Mouse (Mus musculus): ENCODE results near the gene Smco3. TPM values are rescaled to one million over a fixed set of nuclear protein-coding genes. Genes with fewer than 3 reads are reported as not detected.

Smco3 gene
- polyA plus RNA-seq, 1 experiment: not detected

DNA sequence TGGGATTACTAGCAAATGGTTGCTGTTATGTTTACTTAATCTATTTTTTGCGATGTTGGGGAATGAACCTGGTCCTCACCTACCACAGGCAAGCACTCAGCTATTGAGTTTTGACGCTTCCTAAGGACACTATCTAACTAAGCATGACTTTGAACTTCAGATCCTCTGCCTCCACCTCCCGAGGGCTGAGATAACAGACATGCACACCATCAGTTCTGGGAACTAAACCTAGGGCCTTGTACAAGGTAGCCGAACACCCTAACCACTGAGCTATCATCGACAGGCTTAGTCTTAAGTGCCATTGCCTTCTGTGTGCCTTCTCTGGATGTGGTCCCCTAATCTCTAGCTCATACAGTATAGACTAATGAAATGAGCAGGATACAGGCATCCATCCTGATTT, 30.1 kb upstream of the Smco3 start:
- Histone ChIP-seq H3K4me3 (ENCODE audit: insufficient read depth, low read depth, low read length) (no peak overlapping the region), H3K4me1 (ENCODE audit: control insufficient read depth, insufficient read depth, low read length) (no peaks in the 10 kb centered on the region), H3K27ac (ENCODE audit: insufficient read depth, low read depth, low read length) (no peak overlapping the region)
- WGBS: 95% methylated on average over 5 of the region's 5 CpGs
- TF ChIP-seq CTCF (IDR thresholded peaks at IDR 0.05; ENCODE audit: insufficient read depth, low read depth, low read length): no peak
- TF ChIP-seq POLR2A (IDR thresholded peaks at IDR 0.05; ENCODE audit: insufficient read depth, low read depth, low read length): no peak

DNA sequence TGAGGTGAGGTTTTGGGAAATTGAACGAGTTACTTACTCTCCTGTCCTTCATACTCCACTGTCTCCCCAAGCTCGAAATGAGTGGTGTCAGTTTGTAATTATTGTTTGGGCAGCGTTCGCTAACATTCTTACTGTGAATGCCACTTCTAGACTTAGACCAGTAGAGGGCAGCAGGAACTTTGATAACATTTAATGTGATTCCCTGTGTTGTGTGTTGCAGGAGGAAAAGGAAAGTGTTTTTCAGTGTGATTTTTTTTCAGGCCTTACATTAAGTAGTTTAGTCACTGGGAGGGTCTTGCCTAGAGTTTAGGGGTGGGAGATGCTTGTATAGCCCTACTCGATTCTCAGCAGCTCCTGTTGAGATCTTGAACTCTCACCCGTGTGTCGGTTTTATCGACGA, 25.8 kb upstream of the Smco3 start:
- TF ChIP-seq POLR2A (IDR thresholded peaks at IDR 0.05; ENCODE audit: insufficient read depth, low read depth, low read length) (no peak), CTCF (IDR thresholded peaks at IDR 0.05; ENCODE audit: insufficient read depth, low read depth, low read length) (no peak)
- Histone ChIP-seq H3K4me1 (ENCODE audit: control insufficient read depth, insufficient read depth, low read length) (peaks cover 3% of the 10 kb centered on the region; the same call in 1 of the 2 replicates), H3K27ac (ENCODE audit: insufficient read depth, low read depth, low read length) (no peak overlapping the region), H3K4me3 (ENCODE audit: insufficient read depth, low read depth, low read length) (no peak overlapping the region)
- 38% methylated on average over 9 of the region's 9 CpGs for WGBS

DNA sequence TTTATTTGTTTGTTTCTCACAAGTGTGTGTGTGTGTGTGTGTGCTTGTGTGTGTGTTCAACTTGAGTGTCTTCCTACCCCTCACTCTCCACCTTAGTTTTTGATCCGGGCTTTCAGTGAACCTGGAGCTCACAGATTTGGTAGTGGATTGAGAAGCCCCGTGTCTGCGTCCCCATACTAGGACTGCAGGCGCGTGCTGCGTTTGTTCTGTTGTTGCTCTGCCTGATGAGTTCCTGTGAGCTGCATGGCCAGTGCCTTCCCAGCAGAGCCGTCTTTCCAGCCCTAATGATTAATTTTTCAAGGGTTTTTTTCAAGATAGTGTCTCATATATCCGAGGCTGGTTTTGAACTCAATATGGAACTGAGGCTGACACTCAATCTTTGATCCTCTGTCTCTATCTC, 23.2 kb upstream of the Smco3 start:
- Histone ChIP-seq H3K4me1 (ENCODE audit: control insufficient read depth, insufficient read depth, low read length) (peaks cover 3% of the 10 kb centered on the region; the same call in 1 of the 2 replicates), H3K4me3 (ENCODE audit: insufficient read depth, low read depth, low read length) (no peak overlapping the region), H3K27ac (ENCODE audit: insufficient read depth, low read depth, low read length) (no peak overlapping the region)
- WGBS: 90% methylated on average over 8 of the region's 8 CpGs
- no peak for TF ChIP-seq POLR2A (IDR thresholded peaks at IDR 0.05; ENCODE audit: insufficient read depth, low read depth, low read length)
- TF ChIP-seq CTCF (IDR thresholded peaks at IDR 0.05; ENCODE audit: insufficient read depth, low read depth, low read length): no peak

DNA sequence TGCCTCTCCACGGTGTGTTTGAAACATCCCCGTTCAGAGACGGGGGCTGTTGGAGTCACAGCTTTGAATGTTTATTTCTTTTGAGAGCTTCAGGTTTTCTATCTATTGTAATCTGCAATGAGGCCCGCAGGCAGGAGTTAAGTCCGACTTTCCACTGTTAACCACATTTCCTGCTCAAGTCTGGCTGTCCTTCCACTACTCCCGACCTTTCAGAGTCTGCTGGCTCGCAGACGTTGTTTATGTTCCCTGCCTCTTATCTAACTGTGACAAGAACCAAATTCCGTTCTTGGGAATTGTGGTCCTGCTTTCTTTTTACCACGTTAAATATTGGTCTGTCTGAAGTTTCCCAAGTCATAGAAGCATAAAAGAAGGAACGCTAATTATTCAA, 22.6 kb upstream of the Smco3 start:
- WGBS: 61% methylated on average over 11 of the region's 11 CpGs

DNA sequence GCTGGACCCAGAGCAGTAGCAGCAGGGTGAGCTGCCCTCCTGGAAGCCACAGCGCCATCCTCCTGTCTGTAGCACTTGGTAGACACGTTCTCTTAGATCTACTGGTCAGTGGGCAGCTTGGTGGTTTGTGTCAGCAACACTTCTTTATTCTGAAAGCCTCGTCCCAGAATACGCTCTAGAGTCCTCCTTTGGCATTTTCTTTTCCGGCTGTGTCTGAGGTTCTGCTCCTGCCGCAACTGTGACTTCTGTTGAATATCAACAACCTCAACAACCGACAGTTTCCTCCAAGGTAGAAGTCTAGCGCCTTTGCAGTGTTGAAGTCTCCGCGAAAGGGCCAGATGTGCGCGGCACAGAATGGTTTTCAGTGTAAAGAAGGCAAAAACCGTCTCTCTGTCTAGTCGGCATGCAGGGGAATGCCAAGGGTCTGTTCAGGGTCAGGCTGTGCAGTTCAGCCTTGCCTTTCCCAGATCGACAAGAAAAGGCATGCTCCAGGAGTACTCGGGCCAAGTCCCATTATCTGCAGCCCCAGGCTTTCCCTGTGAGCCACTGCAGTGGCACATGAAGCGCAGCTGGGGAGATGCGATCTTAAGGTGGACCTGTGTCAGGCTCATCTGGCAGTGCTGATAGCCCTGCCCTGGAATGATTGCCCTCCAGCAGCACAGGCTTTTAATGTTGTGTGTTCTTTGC, 22.1 kb upstream of the Smco3 start, which contains the start of gene Art4:
Gene Art4 (minus strand): TSS at position 548 of the 687 bp plus-strand sequence.
- WGBS: 79% methylated on average over 18 of the region's 18 CpGs
- H3K4me3 ChIP-seq (ENCODE audit: insufficient read depth, low read depth, low read length): no peak within 1 kb of the TSS
- no peak within 1 kb of the TSS for H3K27ac ChIP-seq (ENCODE audit: insufficient read depth, low read depth, low read length)

More for the DNA sequence above, 22.6 kb upstream of the Smco3 start:
- TF ChIP-seq POLR2A (IDR thresholded peaks at IDR 0.05; ENCODE audit: insufficient read depth, low read depth, low read length) (no peak), CTCF (IDR thresholded peaks at IDR 0.05; ENCODE audit: insufficient read depth, low read depth, low read length) (no peak)
- Histone ChIP-seq H3K27ac (ENCODE audit: insufficient read depth, low read depth, low read length) (no peak overlapping the region), H3K4me3 (ENCODE audit: insufficient read depth, low read depth, low read length) (no peak overlapping the region), H3K4me1 (ENCODE audit: control insufficient read depth, insufficient read depth, low read length) (peaks cover 4% of the 10 kb centered on the region; the same call in 1 of the 2 replicates)

DNA sequence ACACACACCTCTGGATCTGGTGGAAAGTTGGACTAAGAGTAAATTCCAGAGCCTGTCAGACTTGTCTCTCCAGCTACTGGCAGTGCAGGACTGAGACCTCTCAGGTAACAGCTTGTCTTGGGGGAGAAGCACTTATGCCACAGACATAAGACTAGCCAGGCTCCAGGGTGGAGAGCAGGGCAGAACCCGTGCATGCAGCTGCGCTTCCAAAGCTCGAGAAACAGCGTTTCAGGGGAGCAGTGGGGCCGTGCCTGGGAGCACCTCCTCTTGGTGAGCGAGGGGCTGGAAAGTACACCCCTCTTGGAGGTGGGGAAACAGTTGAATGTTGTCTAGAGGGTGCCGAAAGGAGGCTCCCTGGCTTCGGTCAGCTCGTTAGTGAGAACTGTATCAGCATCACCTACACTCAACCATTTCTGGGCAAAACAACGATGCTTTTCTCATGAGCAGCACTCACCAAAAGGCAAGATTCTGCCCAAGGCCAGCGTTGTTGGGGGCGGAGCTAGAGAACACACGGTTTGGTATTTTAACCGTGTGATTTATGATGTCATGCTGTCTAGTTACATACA, 20.9 kb upstream of the Smco3 start:
- no peak for TF ChIP-seq POLR2A (IDR thresholded peaks at IDR 0.05; ENCODE audit: insufficient read depth, low read depth, low read length)
- no peak for TF ChIP-seq CTCF (IDR thresholded peaks at IDR 0.05; ENCODE audit: insufficient read depth, low read depth, low read length)
- Histone ChIP-seq H3K4me3 (ENCODE audit: insufficient read depth, low read depth, low read length) (no peak overlapping the region), H3K4me1 (ENCODE audit: control insufficient read depth, insufficient read depth, low read length) (peaks cover 7% of the 10 kb centered on the region; the same call in 1 of the 2 replicates), H3K27ac (ENCODE audit: insufficient read depth, low read depth, low read length) (no peak overlapping the region)
- WGBS: 63% methylated on average over 14 of the region's 14 CpGs

More for the DNA sequence above, 22.1 kb upstream of the Smco3 start, which contains the start of gene Art4:
- TF ChIP-seq CTCF (IDR thresholded peaks at IDR 0.05; ENCODE audit: insufficient read depth, low read depth, low read length) (no peak), POLR2A (IDR thresholded peaks at IDR 0.05; ENCODE audit: insufficient read depth, low read depth, low read length) (no peak)
- H3K4me1 ChIP-seq (ENCODE audit: control insufficient read depth, insufficient read depth, low read length): peaks cover 7% of the 10 kb centered on the region; the same call in 1 of the 2 replicates

DNA sequence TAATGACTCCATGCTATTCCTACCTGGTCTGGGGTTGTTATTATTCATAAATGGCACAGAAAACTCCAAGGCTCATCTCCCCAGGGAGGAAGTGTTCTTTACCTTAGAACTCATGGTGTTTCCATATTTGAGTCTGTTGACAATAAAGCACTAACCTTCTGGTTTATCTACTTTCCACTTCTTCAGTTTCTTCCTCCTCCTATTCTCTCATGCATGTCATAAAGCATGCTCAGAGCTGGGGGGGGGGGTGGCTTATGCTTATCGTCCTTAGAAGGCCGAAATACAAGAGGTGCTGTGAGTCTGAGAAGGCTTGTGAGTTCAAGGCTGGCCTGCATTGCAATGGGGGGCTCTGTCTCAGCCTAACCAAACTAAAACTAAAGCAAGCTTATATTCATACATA, 19.9 kb upstream of the Smco3 start:
- TF ChIP-seq CTCF (IDR thresholded peaks at IDR 0.05; ENCODE audit: insufficient read depth, low read depth, low read length) (no peak), POLR2A (IDR thresholded peaks at IDR 0.05; ENCODE audit: insufficient read depth, low read depth, low read length) (no peak)
- 82% methylated on average over 2 of the region's 2 CpGs for WGBS
- H3K4me1 ChIP-seq (ENCODE audit: control insufficient read depth, insufficient read depth, low read length): peaks cover 7% of the 10 kb centered on the region; the same call in 1 of the 2 replicates
- no peak overlapping the region for H3K4me3 ChIP-seq (ENCODE audit: insufficient read depth, low read depth, low read length)
- H3K27ac ChIP-seq (ENCODE audit: insufficient read depth, low read depth, low read length): no peak overlapping the region

DNA sequence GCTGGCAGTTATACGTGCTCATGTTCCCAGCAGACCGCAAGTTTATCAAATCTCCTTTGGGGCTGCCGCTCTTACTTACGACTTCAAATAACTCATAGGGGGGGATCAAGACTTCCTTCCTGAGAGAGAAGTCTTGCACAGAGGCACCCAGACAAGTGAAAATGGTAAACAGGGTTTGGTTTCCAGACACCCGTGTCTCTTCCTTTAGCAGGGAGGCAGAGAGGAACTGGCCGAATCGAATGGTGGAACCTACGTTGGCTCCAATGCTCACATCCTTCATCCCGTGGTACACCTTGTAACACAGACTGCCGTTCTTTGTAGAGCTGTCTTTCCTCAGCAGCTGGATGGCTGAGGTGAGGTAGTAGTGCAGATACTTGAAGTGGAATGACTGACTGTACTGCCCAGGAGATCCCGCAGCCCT, 19.1 kb upstream of the Smco3 start:
- Histone ChIP-seq H3K27ac (ENCODE audit: insufficient read depth, low read depth, low read length) (no peak overlapping the region; the same call in 1 of the 2 replicates), H3K4me3 (ENCODE audit: insufficient read depth, low read depth, low read length) (no peak overlapping the region), H3K4me1 (ENCODE audit: control insufficient read depth, insufficient read depth, low read length) (peaks cover 7% of the 10 kb centered on the region; the same call in 1 of the 2 replicates)
- TF ChIP-seq POLR2A (IDR thresholded peaks at IDR 0.05; ENCODE audit: insufficient read depth, low read depth, low read length) (no peak), CTCF (IDR thresholded peaks at IDR 0.05; ENCODE audit: insufficient read depth, low read depth, low read length) (no peak)
- WGBS: 93% methylated on average over 11 of the region's 11 CpGs

DNA sequence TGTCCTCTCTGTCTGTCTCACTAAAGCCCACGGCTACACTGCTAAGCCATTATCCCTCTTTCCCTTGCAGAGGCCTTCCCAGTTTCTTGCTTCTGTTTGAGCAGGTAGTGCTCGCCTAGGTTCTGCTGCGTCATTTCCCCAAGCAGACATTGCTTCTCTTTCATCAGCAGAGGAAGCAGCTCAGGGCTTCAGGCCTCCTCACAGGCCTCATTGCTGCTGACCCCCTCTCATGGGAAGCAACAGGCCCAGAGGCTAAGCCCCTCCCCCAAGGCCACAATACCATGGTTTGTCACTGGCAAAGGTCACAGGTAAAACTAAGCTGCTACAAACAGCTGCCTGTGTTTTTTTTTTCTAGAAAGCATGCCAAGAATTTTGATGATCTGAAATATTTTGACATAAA, 17.5 kb upstream of the Smco3 start:
- Histone ChIP-seq H3K4me3 (ENCODE audit: insufficient read depth, low read depth, low read length) (no peak overlapping the region), H3K4me1 (ENCODE audit: control insufficient read depth, insufficient read depth, low read length) (peaks cover 7% of the 10 kb centered on the region; the same call in 1 of the 2 replicates), H3K27ac (ENCODE audit: insufficient read depth, low read depth, low read length) (no peak overlapping the region)
- TF ChIP-seq POLR2A (IDR thresholded peaks at IDR 0.05; ENCODE audit: insufficient read depth, low read depth, low read length) (no peak), CTCF (IDR thresholded peaks at IDR 0.05; ENCODE audit: insufficient read depth, low read depth, low read length) (no peak)
- WGBS: 80% methylated on average over 3 of the region's 3 CpGs
